Mouse (Mus musculus): ENCODE data around the gene E2f7. TPM values are rescaled to one million over a fixed set of nuclear protein-coding genes. Genes with fewer than 3 reads are reported as not detected.

Gene E2f7
- polyA plus RNA-seq, 2 experiments: 1.9 to 7.1 TPM

DNA sequence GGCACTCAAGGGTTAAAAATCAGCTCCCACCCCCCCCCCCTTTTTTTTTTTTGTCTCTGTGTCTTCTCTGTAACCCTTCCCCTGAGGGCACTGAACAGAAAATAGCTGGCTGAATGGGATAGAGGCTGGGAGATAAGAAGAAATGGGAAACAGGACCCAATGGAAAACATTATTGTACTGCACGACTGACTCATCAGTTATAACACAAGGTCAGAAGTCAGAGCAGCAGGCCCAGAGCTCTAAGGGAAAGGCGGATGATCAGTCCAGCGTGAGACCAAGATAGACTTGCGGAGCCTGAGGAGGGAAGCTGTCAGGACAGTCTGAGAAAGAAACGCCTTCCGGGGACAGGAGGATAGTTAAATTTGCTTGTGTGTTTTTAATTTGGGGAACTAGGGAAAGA is 87.1 kb downstream of the E2f7 start:
- H3K4me3 ChIP-seq (ENCODE audit: insufficient read depth in 1 of 2, low read depth in 2 of 2, low read length in 2 of 2): no peak overlapping the region
- TF ChIP-seq EP300 (IDR thresholded peaks at IDR 0.05; ENCODE audit: low read depth) (no peak), CTCF (IDR thresholded peaks at IDR 0.05; ENCODE audit: low read depth) (no peak)
- 53% methylated on average over 6 of the region's 6 CpGs for WGBS (ENCODE audit: insufficient replicate concordance)
- no peaks in the 10 kb centered on the region for H3K4me1 ChIP-seq (replicated peaks; ENCODE audit: control insufficient read depth in 2 of 2, insufficient read depth in 2 of 2, low read length in 1 of 2)
- H3K9ac ChIP-seq (replicated peaks): no peak overlapping the region
- no peaks in the 10 kb centered on the region for H3K9me3 ChIP-seq (ENCODE audit: control insufficient read depth, low read length)
- ATAC-seq (ENCODE audit: insufficient read depth) (no peak), DNase-seq (ENCODE audit: low read depth in 3 of 3, low spot score in 3 of 3) (no peak)
- H3K27me3 ChIP-seq (ENCODE audit: control insufficient read depth, insufficient read depth, low read length): no peaks in the 10 kb centered on the region
- no peaks in the 10 kb centered on the region for H3K36me3 ChIP-seq (replicated peaks; ENCODE audit: control insufficient read depth, insufficient read depth, low read depth)
- no peak overlapping the region for H3K4me2 ChIP-seq (ENCODE audit: low read depth)
- no peak overlapping the region for H3K27ac ChIP-seq

DNA sequence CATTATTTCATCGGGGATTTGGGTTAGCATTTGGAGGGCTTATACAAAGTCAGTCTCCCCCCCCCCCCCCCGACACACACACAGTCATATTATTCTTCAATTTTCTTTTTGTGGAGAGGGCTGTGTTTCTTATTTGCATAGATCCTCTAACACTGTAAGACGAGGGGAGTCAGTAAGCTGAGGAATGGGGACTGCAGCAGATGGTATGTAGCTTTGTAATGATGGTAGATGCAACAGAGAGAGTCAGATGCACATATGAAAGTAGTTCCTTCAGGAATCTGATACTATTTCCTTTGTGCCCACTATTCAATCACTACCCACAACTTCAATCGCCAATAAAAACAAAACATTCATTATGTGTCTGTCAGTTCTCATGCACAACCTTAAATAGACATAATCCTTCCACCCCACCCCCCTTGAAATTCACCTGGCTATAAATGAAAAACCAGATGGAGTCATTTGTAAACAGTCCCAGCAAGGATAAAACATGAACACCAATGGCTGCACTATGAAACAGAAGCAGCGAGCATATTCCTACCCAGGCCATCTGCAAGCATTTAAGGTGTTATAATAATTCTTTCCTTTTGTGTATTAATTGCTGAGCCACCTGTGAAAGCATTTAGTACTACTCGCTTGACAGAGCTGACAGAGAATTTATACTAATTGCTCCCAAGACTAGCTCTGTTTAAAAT is 90.0 kb downstream of the E2f7 start:
- Histone ChIP-seq H3K27ac (no peak overlapping the region), H3K27me3 (ENCODE audit: control insufficient read depth, insufficient read depth, low read length) (no peaks in the 10 kb centered on the region), H3K36me3 (replicated peaks; ENCODE audit: control insufficient read depth, insufficient read depth, low read depth) (no peaks in the 10 kb centered on the region), H3K4me1 (replicated peaks; ENCODE audit: control insufficient read depth in 2 of 2, insufficient read depth in 2 of 2, low read length in 1 of 2) (no peaks in the 10 kb centered on the region), H3K4me2 (ENCODE audit: low read depth) (no peak overlapping the region), H3K9ac (replicated peaks) (no peak overlapping the region), H3K4me3 (ENCODE audit: insufficient read depth in 1 of 2, low read depth in 2 of 2, low read length in 2 of 2) (no peak overlapping the region), H3K9me3 (ENCODE audit: control insufficient read depth, low read length) (no peaks in the 10 kb centered on the region)
- DNase-seq (ENCODE audit: low read depth in 3 of 3, low spot score in 3 of 3) (no peak), ATAC-seq (ENCODE audit: insufficient read depth) (no peak)
- 61% methylated on average over 6 of the region's 6 CpGs for WGBS (ENCODE audit: insufficient replicate concordance)
- TF ChIP-seq CTCF (IDR thresholded peaks at IDR 0.05; ENCODE audit: low read depth) (no peak), EP300 (IDR thresholded peaks at IDR 0.05; ENCODE audit: low read depth) (no peak)

Other genes with a start within 250 kb of the E2f7 start
- gene Csrp2, start 174.3 kb downstream of the E2f7 start, polyA plus RNA-seq (2012; rRNA removed): 8.5 and 13.7 TPM in 2 replicates
- gene Csrp2, start 174.3 kb downstream of the E2f7 start, polyA plus RNA-seq (2014; fragmentation: Nextera tagmentation; extraction: Ambion mirVana): 14.8 and 15.1 TPM in 2 replicates

Data from liver, embryonic 14.5 days (tissue).